Mouse (Mus musculus) kidney, adult 2 months (tissue): ENCODE results near the gene Nkx2-3.

Experiments
- CTCF ChIP-seq: fragments of 200-500 bp; conservative IDR thresholded peaks from 2 replicates; pipeline ENCODE4 v1.5.1; 2011; ENCODE audit warnings: low read depth, mild to moderate bottlenecking, control low read depth, low read length, moderate library complexity, mixed read lengths; ENCODE audit not compliant: insufficient read depth, insufficient read length
- POLR2A ChIP-seq: fragments of 200-500 bp; IDR thresholded peaks from one replicate; pipeline ENCODE4 v1.6.1; 2011; ENCODE audit warnings: low read depth, low read length, control low read depth

- no peak for TF ChIP-seq CTCF
- no peak for TF ChIP-seq POLR2A
Observed at GRCm38 (mm10) chr19:43663471-43663870, 51.3 kb downstream of the Nkx2-3 start.
